Mouse (Mus musculus): ENCODE results near the gene Pef1. TPM values are rescaled to one million over a fixed set of nuclear protein-coding genes. Genes with fewer than 3 reads are reported as not detected.

Pef1 gene
- polyA plus RNA-seq, 1 experiment from 2014 or later: 63.2 TPM

GRCm38 (mm10) chr4:130087293-130087692, 15.1 kb upstream of the Pef1 start:
- ChIA-PET POLR2A (no interaction called here), CTCF (interaction anchor here (0.6 to 5.2 kb wide), 8 partner anchors 15 to 268 kb away, joined by 3 to 29 read pairs (median 6); partner anchors contain the start of gene Pef1)
- no peaks in the 10 kb centered on the region for H3K27me3 ChIP-seq
- no peak for TF ChIP-seq CTCF (IDR thresholded peaks at IDR 0.05)
- peak; percentile 25 for ATAC-seq
- no peak for DNase-seq (ENCODE audit: low read depth, low spot score)
- in situ Hi-C loops (cut with MboI; ENCODE audit: low pct_unique_long_range_greater_than_20kb): no loop called here

GRCm38 (mm10) chr4:130095137-130095536, 7.2 kb upstream of the Pef1 start:
- ChIA-PET CTCF (no interaction called here), POLR2A (no interaction called here)
- TF ChIP-seq CTCF (IDR thresholded peaks at IDR 0.05): no peak
- in situ Hi-C loops (cut with MboI; ENCODE audit: low pct_unique_long_range_greater_than_20kb): no loop called here
- DNase-seq (ENCODE audit: low read depth, low spot score): no peak
- ATAC-seq: no peak
- no peaks in the 10 kb centered on the region for H3K27me3 ChIP-seq

GRCm38 (mm10) chr4:130101183-130101582, 1.2 kb upstream of the Pef1 start:
- no peaks in the 10 kb centered on the region for H3K27me3 ChIP-seq
- CTCF ChIA-PET: no interaction called here
- POLR2A ChIA-PET: no interaction called here
- DNase-seq (ENCODE audit: low read depth, low spot score): no peak
- ATAC-seq: no peak
- TF ChIP-seq CTCF (IDR thresholded peaks at IDR 0.05): no peak
- in situ Hi-C loops (cut with MboI; ENCODE audit: low pct_unique_long_range_greater_than_20kb): no loop called here

- in situ Hi-C loops (cut with MboI; ENCODE audit: low pct_unique_long_range_greater_than_20kb): no loop called here
- TF ChIP-seq CTCF (IDR thresholded peaks at IDR 0.05): no peak
- ATAC-seq (no peak), DNase-seq (ENCODE audit: low read depth, low spot score) (no peak)
- CTCF ChIA-PET: interaction anchor here (1.3 to 2.2 kb wide), 6 partner anchors 10 to 147 kb away, joined by 3 to 6 read pairs (median 4); no protein-coding TSS in a partner anchor
- POLR2A ChIA-PET: interaction anchor here (0.8 kb wide), 1 partner anchor 120 kb away, joined by 3 read pairs; no protein-coding TSS in a partner anchor
- no peaks in the 10 kb centered on the region for H3K27me3 ChIP-seq
Measured at GRCm38 (mm10) chr4:130103632-130104031, 1.3 kb downstream of the Pef1 start.

- DNase-seq (ENCODE audit: low read depth, low spot score) (peak; percentile 82), ATAC-seq (peak; percentile 44)
- in situ Hi-C loops (cut with MboI; ENCODE audit: low pct_unique_long_range_greater_than_20kb): no loop called here
- no peak for TF ChIP-seq CTCF (IDR thresholded peaks at IDR 0.05)
- H3K27me3 ChIP-seq: no peaks in the 10 kb centered on the region
- ChIA-PET POLR2A (interaction anchor here (0.6 to 0.7 kb wide), 3 partner anchors 24 to 55 kb away, joined by 3 read pairs; partner anchors contain the start of gene Hcrtr1), CTCF (interaction anchor here (0.7 to 2.2 kb wide), 6 partner anchors 11 to 85 kb away, joined by 3 to 6 read pairs (median 4); no protein-coding TSS in a partner anchor)
Measured at GRCm38 (mm10) chr4:130104584-130104983, 2.2 kb downstream of the Pef1 start.

GRCm38 (mm10) chr4:130107065-130107443, 4.7 kb downstream of the Pef1 start:
- CTCF ChIA-PET: interaction anchor here (1.2 to 1.6 kb wide), 2 partner anchors 17 to 82 kb away, joined by 3 read pairs; no protein-coding TSS in a partner anchor
- TF ChIP-seq CTCF (IDR thresholded peaks at IDR 0.05): no peak
- no peak for DNase-seq (ENCODE audit: low read depth, low spot score)
- ATAC-seq: no peak
- no peaks in the 10 kb centered on the region for H3K27me3 ChIP-seq
- POLR2A ChIA-PET: no interaction called here
- in situ Hi-C loops (cut with MboI; ENCODE audit: low pct_unique_long_range_greater_than_20kb): no loop called here

GRCm38 (mm10) chr4:130107444-130108131, 5.2 kb downstream of the Pef1 start:
- ATAC-seq (peak; percentile 45), DNase-seq (ENCODE audit: low read depth, low spot score) (peak; percentile 97)
- ChIA-PET CTCF (interaction anchor here (1.6 kb wide), 1 partner anchor 18 kb away, joined by 3 read pairs; no protein-coding TSS in a partner anchor), POLR2A (no interaction called here)
- in situ Hi-C loops (cut with MboI; ENCODE audit: low pct_unique_long_range_greater_than_20kb): no loop called here
- H3K27me3 ChIP-seq: no peaks in the 10 kb centered on the region
- no peak for TF ChIP-seq CTCF (IDR thresholded peaks at IDR 0.05)

- H3K27me3 ChIP-seq: no peaks in the 10 kb centered on the region
- ATAC-seq (no peak), DNase-seq (ENCODE audit: low read depth, low spot score) (no peak)
- CTCF ChIA-PET: no interaction called here
- TF ChIP-seq CTCF (IDR thresholded peaks at IDR 0.05): no peak
- POLR2A ChIA-PET: interaction anchor here (0.6 to 0.8 kb wide), 2 partner anchors 14 to 45 kb away, joined by 3 read pairs; no protein-coding TSS in a partner anchor
- in situ Hi-C loops (cut with MboI; ENCODE audit: low pct_unique_long_range_greater_than_20kb): no loop called here
Measured at GRCm38 (mm10) chr4:130108929-130109328, 6.6 kb downstream of the Pef1 start.

GRCm38 (mm10) chr4:130109666-130110065, 7.3 kb downstream of the Pef1 start:
- no peaks in the 10 kb centered on the region for H3K27me3 ChIP-seq
- no peak for ATAC-seq
- DNase-seq (ENCODE audit: low read depth, low spot score): no peak
- in situ Hi-C loops (cut with MboI; ENCODE audit: low pct_unique_long_range_greater_than_20kb): no loop called here
- ChIA-PET POLR2A (no interaction called here), CTCF (interaction anchor here (2.4 kb wide), 1 partner anchor 12 kb away, joined by 6 read pairs; no protein-coding TSS in a partner anchor)
- no peak for TF ChIP-seq CTCF (IDR thresholded peaks at IDR 0.05)

- in situ Hi-C loops (cut with MboI; ENCODE audit: low pct_unique_long_range_greater_than_20kb): no loop called here
- DNase-seq (ENCODE audit: low read depth, low spot score): no peak
- ATAC-seq: no peak
- TF ChIP-seq CTCF (IDR thresholded peaks at IDR 0.05): no peak
- ChIA-PET POLR2A (no interaction called here), CTCF (interaction anchor here (2.4 kb wide), 1 partner anchor 12 kb away, joined by 6 read pairs; no protein-coding TSS in a partner anchor)
- no peaks in the 10 kb centered on the region for H3K27me3 ChIP-seq
Measured at GRCm38 (mm10) chr4:130110091-130110490, 7.7 kb downstream of the Pef1 start.

GRCm38 (mm10) chr4:130112299-130112698, 9.9 kb downstream of the Pef1 start:
- no peaks in the 10 kb centered on the region for H3K27me3 ChIP-seq
- in situ Hi-C loops (cut with MboI; ENCODE audit: low pct_unique_long_range_greater_than_20kb): no loop called here
- CTCF ChIA-PET: interaction anchor here (0.7 to 2.4 kb wide), 5 partner anchors 9 to 18 kb away, joined by 3 to 6 read pairs (median 3); partner anchors contain the start of gene Pef1
- POLR2A ChIA-PET: interaction anchor here (0.7 to 1.0 kb wide), 2 partner anchors 18 to 51 kb away, joined by 3 read pairs; no protein-coding TSS in a partner anchor
- ATAC-seq (no peak), DNase-seq (ENCODE audit: low read depth, low spot score) (peak; percentile 64)
- no peak for TF ChIP-seq CTCF (IDR thresholded peaks at IDR 0.05)
